Mouse (Mus musculus): Measurements from ENCODE around the gene Thsd7b. TPM values are rescaled to one million over a fixed set of nuclear protein-coding genes. Genes with fewer than 3 reads are reported as not detected.

The Thsd7b gene
- polyA plus RNA-seq, 1 experiment from 2014 or later = 5.7 TPM

- no peaks in the 10 kb centered on the region for H3K9me3 ChIP-seq (replicated peaks; ENCODE audit: control insufficient read depth, low read length)
Observed at GRCm38 (mm10) chr1:129779506-129779905, 506.4 kb downstream of the Thsd7b start.

GRCm38 (mm10) chr1:129780589-129780988, 507.5 kb downstream of the Thsd7b start:
- ATAC-seq (no peak), DNase-seq (ENCODE audit: low spot score) (peak; percentile 3)
- Histone ChIP-seq H3K27me3 (replicated peaks; ENCODE audit: control insufficient read depth, insufficient read depth, low read length) (no peaks in the 10 kb centered on the region), H3K36me3 (ENCODE audit: control insufficient read depth, insufficient read depth, low read length) (no peaks in the 10 kb centered on the region), H3K9ac (ENCODE audit: low read length) (no peak overlapping the region), H3K27ac (ENCODE audit: low read depth, low read length) (no peak overlapping the region), H3K4me3 (ENCODE audit: low read depth, low read length) (no peak overlapping the region), H3K4me2 (ENCODE audit: low read length) (no peak overlapping the region), H3K4me1 (ENCODE audit: control insufficient read depth, insufficient read depth, low read length) (no peaks in the 10 kb centered on the region), H3K9me3 (replicated peaks; ENCODE audit: control insufficient read depth, low read length) (no peaks in the 10 kb centered on the region)
- 10% methylated on average over 1 of the region's 1 CpGs for WGBS

More at GRCm38 (mm10) chr1:129779506-129779905, 506.4 kb downstream of the Thsd7b start:
- Histone ChIP-seq H3K27ac (ENCODE audit: low read depth, low read length) (no peak overlapping the region), H3K36me3 (ENCODE audit: control insufficient read depth, insufficient read depth, low read length) (no peaks in the 10 kb centered on the region), H3K27me3 (replicated peaks; ENCODE audit: control insufficient read depth, insufficient read depth, low read length) (no peaks in the 10 kb centered on the region), H3K9ac (ENCODE audit: low read length) (no peak overlapping the region), H3K4me1 (ENCODE audit: control insufficient read depth, insufficient read depth, low read length) (no peaks in the 10 kb centered on the region), H3K4me3 (ENCODE audit: low read depth, low read length) (no peak overlapping the region), H3K4me2 (ENCODE audit: low read length) (no peak overlapping the region)
- 30% methylated on average over 4 of the region's 4 CpGs for WGBS
- DNase-seq (ENCODE audit: low spot score) = no peak
- ATAC-seq = no peak

GRCm38 (mm10) chr1:129798519-129798918, 525.4 kb downstream of the Thsd7b start:
- H3K4me3 ChIP-seq (ENCODE audit: low read depth, low read length) = no peak overlapping the region

GRCm38 (mm10) chr1:129826927-129827326, 553.8 kb downstream of the Thsd7b start:
- ATAC-seq (no peak), DNase-seq (ENCODE audit: low spot score) (no peak)
- 75% methylated on average over 4 of the region's 4 CpGs for WGBS

More at GRCm38 (mm10) chr1:129798519-129798918, 525.4 kb downstream of the Thsd7b start:
- DNase-seq (ENCODE audit: low spot score) = no peak
- Histone ChIP-seq H3K4me1 (ENCODE audit: control insufficient read depth, insufficient read depth, low read length) (no peaks in the 10 kb centered on the region), H3K36me3 (ENCODE audit: control insufficient read depth, insufficient read depth, low read length) (no peaks in the 10 kb centered on the region), H3K9me3 (replicated peaks; ENCODE audit: control insufficient read depth, low read length) (no peaks in the 10 kb centered on the region), H3K9ac (ENCODE audit: low read length) (no peak overlapping the region), H3K27ac (ENCODE audit: low read depth, low read length) (no peak overlapping the region), H3K27me3 (replicated peaks; ENCODE audit: control insufficient read depth, insufficient read depth, low read length) (no peaks in the 10 kb centered on the region), H3K4me2 (ENCODE audit: low read length) (no peak overlapping the region)
- no peak for ATAC-seq

GRCm38 (mm10) chr1:129837324-129837723, 564.2 kb downstream of the Thsd7b start:
- Histone ChIP-seq H3K36me3 (ENCODE audit: control insufficient read depth, insufficient read depth, low read length) (no peaks in the 10 kb centered on the region), H3K9ac (ENCODE audit: low read length) (no peak overlapping the region), H3K9me3 (replicated peaks; ENCODE audit: control insufficient read depth, low read length) (no peaks in the 10 kb centered on the region), H3K27me3 (replicated peaks; ENCODE audit: control insufficient read depth, insufficient read depth, low read length) (no peaks in the 10 kb centered on the region), H3K4me1 (ENCODE audit: control insufficient read depth, insufficient read depth, low read length) (no peaks in the 10 kb centered on the region), H3K4me2 (ENCODE audit: low read length) (no peak overlapping the region), H3K4me3 (ENCODE audit: low read depth, low read length) (no peak overlapping the region), H3K27ac (ENCODE audit: low read depth, low read length) (no peak overlapping the region)
- WGBS = 85% methylated on average over 2 of the region's 2 CpGs
- DNase-seq (ENCODE audit: low spot score) (no peak), ATAC-seq (no peak)

More at GRCm38 (mm10) chr1:129826927-129827326, 553.8 kb downstream of the Thsd7b start:
- Histone ChIP-seq H3K27me3 (replicated peaks; ENCODE audit: control insufficient read depth, insufficient read depth, low read length) (no peaks in the 10 kb centered on the region), H3K27ac (ENCODE audit: low read depth, low read length) (no peak overlapping the region), H3K4me1 (ENCODE audit: control insufficient read depth, insufficient read depth, low read length) (no peaks in the 10 kb centered on the region), H3K36me3 (ENCODE audit: control insufficient read depth, insufficient read depth, low read length) (no peaks in the 10 kb centered on the region), H3K9ac (ENCODE audit: low read length) (no peak overlapping the region), H3K4me3 (ENCODE audit: low read depth, low read length) (no peak overlapping the region), H3K9me3 (replicated peaks; ENCODE audit: control insufficient read depth, low read length) (no peaks in the 10 kb centered on the region), H3K4me2 (ENCODE audit: low read length) (no peak overlapping the region)

- Histone ChIP-seq H3K4me3 (ENCODE audit: low read depth, low read length) (no peak overlapping the region), H3K9ac (ENCODE audit: low read length) (no peak overlapping the region), H3K4me2 (ENCODE audit: low read length) (no peak overlapping the region), H3K9me3 (replicated peaks; ENCODE audit: control insufficient read depth, low read length) (no peaks in the 10 kb centered on the region), H3K4me1 (ENCODE audit: control insufficient read depth, insufficient read depth, low read length) (no peaks in the 10 kb centered on the region), H3K36me3 (ENCODE audit: control insufficient read depth, insufficient read depth, low read length) (no peaks in the 10 kb centered on the region), H3K27ac (ENCODE audit: low read depth, low read length) (no peak overlapping the region), H3K27me3 (replicated peaks; ENCODE audit: control insufficient read depth, insufficient read depth, low read length) (no peaks in the 10 kb centered on the region)
- no peak for ATAC-seq
- DNase-seq (ENCODE audit: low spot score) = no peak
- 69% methylated on average over 3 of the region's 3 CpGs for WGBS
Observed at GRCm38 (mm10) chr1:129837776-129838175, 564.7 kb downstream of the Thsd7b start.

- no peak for ATAC-seq
- Histone ChIP-seq H3K36me3 (ENCODE audit: control insufficient read depth, insufficient read depth, low read length) (no peaks in the 10 kb centered on the region), H3K9ac (ENCODE audit: low read length) (no peak overlapping the region), H3K4me3 (ENCODE audit: low read depth, low read length) (no peak overlapping the region), H3K27ac (ENCODE audit: low read depth, low read length) (no peak overlapping the region), H3K9me3 (replicated peaks; ENCODE audit: control insufficient read depth, low read length) (no peaks in the 10 kb centered on the region), H3K27me3 (replicated peaks; ENCODE audit: control insufficient read depth, insufficient read depth, low read length) (no peaks in the 10 kb centered on the region), H3K4me1 (ENCODE audit: control insufficient read depth, insufficient read depth, low read length) (no peaks in the 10 kb centered on the region), H3K4me2 (ENCODE audit: low read length) (no peak overlapping the region)
- no peak for DNase-seq (ENCODE audit: low spot score)
Observed at GRCm38 (mm10) chr1:129838486-129838885, 565.4 kb downstream of the Thsd7b start.

GRCm38 (mm10) chr1:129843416-129843815, 570.3 kb downstream of the Thsd7b start:
- Histone ChIP-seq H3K9me3 (replicated peaks; ENCODE audit: control insufficient read depth, low read length) (no peaks in the 10 kb centered on the region), H3K9ac (ENCODE audit: low read length) (no peak overlapping the region), H3K4me2 (ENCODE audit: low read length) (no peak overlapping the region), H3K27ac (ENCODE audit: low read depth, low read length) (no peak overlapping the region), H3K27me3 (replicated peaks; ENCODE audit: control insufficient read depth, insufficient read depth, low read length) (no peaks in the 10 kb centered on the region), H3K4me3 (ENCODE audit: low read depth, low read length) (no peak overlapping the region), H3K36me3 (ENCODE audit: control insufficient read depth, insufficient read depth, low read length) (no peaks in the 10 kb centered on the region), H3K4me1 (ENCODE audit: control insufficient read depth, insufficient read depth, low read length) (no peaks in the 10 kb centered on the region)
- ATAC-seq (no peak), DNase-seq (ENCODE audit: low spot score) (peak; percentile 53)
- 58% methylated on average over 2 of the region's 2 CpGs for WGBS

- no peaks in the 10 kb centered on the region for H3K36me3 ChIP-seq (ENCODE audit: control insufficient read depth, insufficient read depth, low read length)
- H3K4me3 ChIP-seq (ENCODE audit: low read depth, low read length) = no peak overlapping the region
- no peaks in the 10 kb centered on the region for H3K27me3 ChIP-seq (replicated peaks; ENCODE audit: control insufficient read depth, insufficient read depth, low read length)
- H3K9ac ChIP-seq (ENCODE audit: low read length) = no peak overlapping the region
- H3K4me1 ChIP-seq (ENCODE audit: control insufficient read depth, insufficient read depth, low read length) = no peaks in the 10 kb centered on the region
- no peak overlapping the region for H3K4me2 ChIP-seq (ENCODE audit: low read length)
- ATAC-seq (no peak), DNase-seq (ENCODE audit: low spot score) (no peak)
- no peak overlapping the region for H3K27ac ChIP-seq (ENCODE audit: low read depth, low read length)
- no peaks in the 10 kb centered on the region for H3K9me3 ChIP-seq (replicated peaks; ENCODE audit: control insufficient read depth, low read length)
- WGBS = 77% methylated on average over 5 of the region's 5 CpGs
Observed at GRCm38 (mm10) chr1:129850007-129850564, 577.0 kb downstream of the Thsd7b start.
